Mouse (Mus musculus): ENCODE results near the gene Hjurp.

DNA sequence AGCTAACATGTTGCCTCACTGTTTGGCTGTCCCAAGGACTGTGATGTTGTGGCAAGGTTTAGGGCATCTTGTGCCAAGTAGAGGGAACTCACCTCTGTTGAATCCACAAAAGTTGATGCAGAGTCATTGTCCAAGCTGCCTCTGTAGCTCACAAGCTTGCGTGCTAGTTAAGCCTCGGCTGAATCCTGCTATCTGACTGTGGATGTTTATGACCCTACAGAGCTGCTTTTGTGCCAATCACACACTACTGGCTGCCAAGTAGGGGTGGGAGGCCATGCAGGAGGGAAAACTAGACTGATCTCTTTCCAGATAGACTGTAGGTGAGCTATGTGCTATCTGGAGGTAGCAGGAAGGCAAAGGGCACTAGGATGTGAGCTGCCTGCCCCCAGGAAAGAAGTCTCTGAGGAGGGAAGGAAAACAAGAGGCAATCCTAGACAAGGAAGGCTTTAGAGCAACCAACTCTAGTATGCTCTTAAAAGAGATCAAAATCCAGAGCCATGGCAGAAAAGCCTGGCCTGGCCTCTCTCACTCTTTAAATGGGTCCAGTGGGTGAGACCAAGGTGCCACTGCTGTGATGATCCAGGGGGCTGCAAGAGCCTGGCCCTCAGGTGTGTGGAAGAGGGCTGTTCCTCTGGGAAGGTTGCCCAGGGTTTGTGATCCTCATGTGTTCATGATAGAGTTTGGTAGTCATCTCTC lies 63.5 kb downstream of the Hjurp start:
- TF ChIP-seq CTCF (IDR thresholded peaks at IDR 0.05) (no peak), EP300 (IDR thresholded peaks at IDR 0.05) (no peak)
